Mouse (Mus musculus) hindbrain, embryonic 10.5 days (tissue): ENCODE data around the gene Clcnka. TPM values are rescaled to one million over a fixed set of nuclear protein-coding genes. Genes with fewer than 3 reads are reported as not detected.
A peak's percentile ranks its signal among the peaks of the same experiment; 100 is the strongest.

Source experiments
- DNase-seq: peaks from one replicate; pipeline ENCODE4 v3.0.0-alpha.2; 2017; ENCODE audit warnings: low spot score
- H3K27ac ChIP-seq: fragments of 300-500 bp; sonication (generic); 2 replicates; pipeline ENCODE4 v1.5.1; 2016; ENCODE audit warnings: mild to moderate bottlenecking, moderate library complexity
- H3K27me3 ChIP-seq: fragments of 300-500 bp; sonication (generic); 2 replicates; pipeline ENCODE4 v1.6.1; 2016; ENCODE audit warnings: mild to moderate bottlenecking; ENCODE audit not compliant: poor library complexity, insufficient read depth, severe bottlenecking
- H3K36me3 ChIP-seq: fragments of 300-500 bp; sonication (generic); 2 replicates; pipeline ENCODE4 v1.6.1; 2016; ENCODE audit warnings: mild to moderate bottlenecking, moderate library complexity
- H3K4me1 ChIP-seq: fragments of 300-500 bp; sonication (generic); replicated peaks from 2 replicates; pipeline ENCODE4 v1.6.1; 2016; ENCODE audit warnings: mild to moderate bottlenecking
- H3K4me3 ChIP-seq: fragments of 300-500 bp; sonication (generic); 2 replicates; pipeline ENCODE4 v1.5.1; 2016; ENCODE audit warnings: mild to moderate bottlenecking, moderate library complexity
- H3K9me3 ChIP-seq: fragments of 300-500 bp; sonication (generic); 2 replicates; pipeline ENCODE4 v1.6.1; 2016; ENCODE audit warnings: mild to moderate bottlenecking, moderate library complexity
- WGBS: fragments of 180-500 bp; shearing (Covaris S2); methylation state at CpG from one replicate; pipeline ENCODE4 v1.1.7; 2016; 5-methylcytosine and 5-hydroxymethylcytosine counted together
- polyA plus RNA-seq: library from polyadenylated mRNA; unstranded; fragments of >200 nt; fragmentation: Nextera tagmentation; extraction: Ambion mirVana; gene quantifications from 2 replicates; pipeline ENCODE4 v1.2.1, GENCODE M21; 2016

The Clcnka gene
- polyA plus RNA-seq, 1 experiment from 2014 or later, result 0.33 TPM

DNA sequence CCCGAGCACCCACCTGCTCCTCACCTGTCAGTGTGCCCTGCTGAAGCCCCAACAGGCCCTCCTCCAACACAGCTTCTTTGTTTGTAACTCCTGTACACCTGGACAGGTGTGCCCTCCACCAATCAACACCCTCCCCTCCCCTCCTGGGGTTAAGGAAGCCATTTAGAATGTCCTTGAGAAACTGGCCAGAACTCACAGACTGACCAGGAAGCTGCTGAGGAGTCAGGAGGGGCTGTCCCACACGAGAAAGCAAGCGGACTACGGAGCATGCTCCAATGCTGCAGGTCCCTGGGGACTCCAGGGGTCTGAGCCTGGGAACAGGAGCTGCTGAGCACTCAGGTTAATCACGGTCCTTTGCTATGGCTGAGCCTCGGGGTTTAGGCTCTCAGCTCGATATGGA is 17.4 kb upstream of the Clcnka start, which contains the start of gene Clcnkb:
Clcnkb (minus strand) TSS at position 91 of the 400 bp plus-strand sequence.
- H3K27me3 ChIP-seq, result peaks cover 13% of the 10 kb centered on the region; the same call in 1 of the 2 replicates
- H3K36me3 ChIP-seq, result no peaks in the 10 kb centered on the region
- H3K27ac ChIP-seq, result no peak within 1 kb of the TSS
- 63% methylated on average over 7 of the region's 7 CpGs for WGBS
- H3K4me1 ChIP-seq, result peaks cover 17% of the 10 kb centered on the region
- no peak within 1 kb of the TSS for H3K4me3 ChIP-seq
- H3K9me3 ChIP-seq, result no peaks in the 10 kb centered on the region
- no peak for DNase-seq

DNA sequence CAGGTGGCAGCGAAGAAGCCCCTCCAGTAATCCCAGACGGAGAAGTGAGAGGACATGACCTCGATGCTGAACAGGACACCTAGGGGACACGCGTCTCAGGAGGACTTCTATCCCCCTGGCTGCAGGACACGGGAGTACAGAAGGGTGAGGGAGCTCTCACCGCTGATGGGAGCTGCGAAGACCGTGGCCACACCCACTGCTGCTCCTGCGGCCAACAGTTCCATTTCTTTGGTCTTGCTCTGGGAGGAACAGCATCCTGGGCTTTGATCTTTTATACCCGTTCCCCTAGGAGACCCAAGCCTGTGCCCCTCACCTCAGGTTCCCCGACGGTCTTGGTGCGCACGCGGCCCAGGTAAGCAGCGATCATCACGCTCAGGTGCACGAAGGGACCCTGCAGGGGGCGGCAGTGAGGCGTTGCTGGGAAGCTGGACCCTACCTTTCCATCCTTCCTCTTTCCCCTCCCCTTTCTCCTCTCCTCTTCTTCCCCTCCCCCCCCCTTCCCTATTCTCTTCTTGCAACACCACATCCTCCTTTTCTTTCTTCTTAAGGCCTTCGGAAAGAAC is 13.0 kb upstream of the Clcnka start:
- Histone ChIP-seq H3K36me3 (no peaks in the 10 kb centered on the region), H3K9me3 (no peaks in the 10 kb centered on the region), H3K4me3 (no peak overlapping the region), H3K27me3 (peaks cover 22% of the 10 kb centered on the region; the same call in 1 of the 2 replicates), H3K27ac (no peak overlapping the region), H3K4me1 (0 out of 2 replicates have a peak, but pooled peaks cover 8% of the 10 kb centered on the region)
- DNase-seq, result no peak
- WGBS, result 18% methylated on average over 22 of the region's 22 CpGs

DNA sequence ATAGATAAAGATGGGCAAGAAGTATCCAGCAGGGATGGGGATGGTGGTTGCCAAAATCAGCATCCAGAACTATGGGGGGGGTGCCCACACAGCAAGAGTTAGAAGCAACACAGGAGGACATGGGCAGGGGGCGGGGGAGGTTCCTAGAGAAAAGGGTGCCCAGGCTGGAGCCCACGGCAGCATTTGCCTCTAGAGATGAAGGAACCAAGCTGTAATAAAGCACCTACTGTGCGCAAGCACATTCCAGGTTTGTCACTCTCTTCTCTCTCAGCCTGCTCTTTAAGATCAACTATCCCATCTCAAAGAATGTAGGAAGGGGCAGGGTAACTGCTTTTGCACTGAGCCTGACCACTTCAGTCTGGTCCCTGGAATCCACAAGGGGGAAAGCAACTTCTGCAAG is 10.1 kb upstream of the Clcnka start:
- H3K27ac ChIP-seq, result no peak overlapping the region
- peaks cover 46% of the 10 kb centered on the region for H3K27me3 ChIP-seq
- no peaks in the 10 kb centered on the region for H3K36me3 ChIP-seq
- WGBS, result 79% methylated on average over 3 of the region's 3 CpGs
- H3K4me3 ChIP-seq, result no peak overlapping the region
- peaks cover 18% of the 10 kb centered on the region; the same call in 1 of the 2 replicates for H3K4me1 ChIP-seq
- no peaks in the 10 kb centered on the region for H3K9me3 ChIP-seq
- no peak for DNase-seq

DNA sequence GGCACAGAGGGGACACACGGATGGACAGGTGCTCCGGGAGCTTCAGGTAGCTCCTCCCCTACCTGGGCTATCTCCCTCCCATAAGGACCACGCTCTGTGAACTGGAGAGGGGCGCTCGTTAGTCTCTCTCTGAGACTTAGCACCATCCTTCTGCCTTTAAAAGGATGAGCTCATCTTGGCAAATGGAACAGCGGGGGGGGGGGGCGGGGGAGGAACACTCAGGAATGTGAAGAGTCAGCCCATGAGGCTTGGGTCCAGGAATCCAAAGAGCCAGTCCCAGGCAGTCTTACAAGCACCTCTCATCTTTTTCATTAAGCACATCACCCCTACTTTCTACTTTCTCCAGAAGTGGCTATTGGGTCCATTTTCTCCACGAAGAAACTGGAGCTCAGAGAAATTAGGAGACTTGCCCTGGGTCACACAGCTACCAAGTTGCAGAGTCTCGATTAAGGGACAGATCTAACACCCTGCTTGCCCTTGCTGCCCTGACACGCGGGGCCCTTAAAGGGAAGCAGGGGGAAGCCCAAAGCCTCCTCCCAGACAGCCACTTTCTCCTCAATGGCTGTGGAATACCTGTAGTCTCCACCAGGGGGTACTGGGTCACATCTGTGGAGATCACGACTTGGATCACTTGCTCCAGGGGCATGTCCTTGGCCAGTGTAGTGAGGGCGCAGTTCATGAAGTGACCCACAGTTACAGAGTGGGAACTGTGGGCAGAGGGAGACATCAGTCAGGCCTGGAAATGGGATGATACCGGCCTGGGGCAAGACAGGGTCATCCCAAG is 8.2 kb upstream of the Clcnka start:
- no peaks in the 10 kb centered on the region for H3K36me3 ChIP-seq
- peaks cover 21% of the 10 kb centered on the region; the same call in 1 of the 2 replicates for H3K4me1 ChIP-seq
- 47% methylated on average over 14 of the region's 14 CpGs for WGBS
- H3K9me3 ChIP-seq, result no peaks in the 10 kb centered on the region
- no peak overlapping the region for H3K4me3 ChIP-seq
- H3K27me3 ChIP-seq, result peaks cover 46% of the 10 kb centered on the region
- peak; percentile 33 for DNase-seq
- no peak overlapping the region for H3K27ac ChIP-seq

DNA sequence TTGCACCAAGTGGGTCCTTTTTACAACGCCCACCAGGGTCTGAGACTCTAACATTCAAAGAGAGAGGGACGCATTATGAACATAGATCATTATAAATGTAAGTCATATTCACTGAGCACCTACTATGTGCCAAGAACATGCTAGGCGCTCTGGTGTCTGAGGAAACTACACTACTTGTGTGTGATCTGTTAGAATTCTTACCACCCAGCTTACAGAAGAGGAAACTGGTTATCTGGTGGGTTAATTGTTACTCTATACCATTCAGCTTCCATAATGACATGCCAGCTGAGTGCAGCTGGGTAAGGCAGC is 6.7 kb upstream of the Clcnka start:
- H3K4me3 ChIP-seq, result no peak overlapping the region
- no peaks in the 10 kb centered on the region for H3K9me3 ChIP-seq
- H3K36me3 ChIP-seq, result no peaks in the 10 kb centered on the region
- DNase-seq, result no peak
- WGBS, result 93% methylated on average over 3 of the region's 3 CpGs
- H3K27me3 ChIP-seq, result peaks cover 34% of the 10 kb centered on the region
- peaks cover 16% of the 10 kb centered on the region for H3K4me1 ChIP-seq
- H3K27ac ChIP-seq, result no peak overlapping the region

DNA sequence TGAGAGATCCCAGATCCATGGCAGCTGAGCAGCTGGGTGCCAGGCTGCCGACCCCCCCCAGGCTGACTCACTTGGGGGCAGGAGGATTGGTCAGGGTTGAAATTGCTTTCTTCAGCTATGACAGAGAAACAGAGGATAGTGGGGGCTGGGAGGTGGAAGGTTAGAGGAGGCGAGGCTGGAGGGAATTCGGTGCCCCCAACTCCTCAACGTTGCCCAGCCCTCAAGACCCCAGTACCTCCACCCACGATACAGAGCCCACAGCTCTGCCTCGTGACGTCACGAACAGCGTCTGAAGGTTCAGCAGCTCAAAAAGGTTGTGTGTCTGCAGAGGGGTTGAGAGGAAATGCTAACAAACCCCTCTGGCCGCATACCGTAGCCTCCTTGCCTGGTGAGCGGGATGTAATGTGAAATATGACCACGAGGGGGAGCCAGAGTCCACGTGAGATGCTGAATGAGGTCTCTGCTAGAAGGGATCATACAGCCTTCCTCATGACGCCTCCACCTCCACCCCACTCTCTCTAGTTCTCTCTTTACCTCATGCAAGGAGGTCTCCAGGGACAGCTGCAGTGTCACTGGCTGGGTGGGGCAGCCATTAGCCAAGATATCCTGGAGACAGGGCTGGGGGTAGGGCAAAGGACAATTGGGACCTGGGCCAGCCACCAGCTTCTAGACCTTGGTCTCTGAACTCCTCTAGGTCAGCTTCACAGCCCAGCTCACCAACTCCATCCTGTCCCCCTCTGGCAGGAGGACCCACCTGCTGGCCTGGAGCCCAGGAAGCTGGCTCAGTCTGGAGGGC is 6.2 kb upstream of the Clcnka start:
- peak; percentile 89 for DNase-seq
- H3K36me3 ChIP-seq, result no peaks in the 10 kb centered on the region
- peaks cover 16% of the 10 kb centered on the region for H3K4me1 ChIP-seq
- H3K27ac ChIP-seq, result no peak overlapping the region
- H3K27me3 ChIP-seq, result peaks cover 33% of the 10 kb centered on the region
- H3K4me3 ChIP-seq, result no peak overlapping the region
- no peaks in the 10 kb centered on the region for H3K9me3 ChIP-seq
- 14% methylated on average over 15 of the region's 15 CpGs for WGBS

DNA sequence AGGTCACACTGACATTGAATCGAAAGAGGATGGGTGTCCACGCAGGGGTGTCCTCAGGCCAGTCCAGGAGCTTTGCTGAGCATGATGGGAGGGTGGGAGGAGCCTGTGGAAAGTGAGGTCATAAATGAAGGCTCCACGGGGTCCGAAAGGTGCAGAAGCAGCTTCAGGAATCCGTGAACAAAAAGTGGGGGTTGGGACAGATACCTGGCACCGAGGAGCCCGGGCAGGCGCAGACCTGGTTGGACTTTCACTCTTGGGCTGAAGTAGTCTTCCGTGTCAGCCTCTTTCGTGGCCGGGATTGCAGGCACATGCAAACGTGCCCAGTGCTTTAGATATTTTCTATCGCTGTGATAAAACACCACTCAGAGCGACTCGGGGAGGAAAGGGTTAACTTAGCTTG is 1.6 kb upstream of the Clcnka start:
- H3K4me3 ChIP-seq, result no peak overlapping the region
- no peak overlapping the region for H3K27ac ChIP-seq
- H3K36me3 ChIP-seq, result no peaks in the 10 kb centered on the region
- no peak for DNase-seq
- peaks cover 38% of the 10 kb centered on the region for H3K27me3 ChIP-seq
- H3K4me1 ChIP-seq, result peaks cover 22% of the 10 kb centered on the region
- 87% methylated on average over 15 of the region's 15 CpGs for WGBS
- no peaks in the 10 kb centered on the region for H3K9me3 ChIP-seq

DNA sequence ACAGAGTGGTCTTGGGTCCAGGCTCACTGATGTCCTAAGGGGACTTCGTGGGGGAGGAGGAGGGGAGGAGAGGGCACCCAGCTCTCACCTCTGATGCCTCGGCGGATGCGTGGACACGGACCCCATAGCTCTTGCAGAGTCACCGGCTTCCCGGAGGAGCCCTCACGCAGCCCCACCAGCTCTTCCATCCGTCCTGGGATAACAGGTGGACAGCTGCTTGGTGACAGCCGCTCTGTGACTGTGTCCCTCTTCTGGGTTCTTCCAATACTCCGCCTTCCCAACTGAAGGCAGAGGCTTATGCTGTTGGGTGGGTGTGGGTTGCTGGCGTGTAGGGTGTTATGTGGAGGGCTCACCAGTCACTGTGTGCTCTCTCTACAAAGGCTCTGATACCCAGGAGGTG is 663 bp downstream of the Clcnka start:
- Histone ChIP-seq H3K4me3 (no peak overlapping the region), H3K36me3 (no peaks in the 10 kb centered on the region), H3K9me3 (no peaks in the 10 kb centered on the region), H3K27me3 (peaks cover 41% of the 10 kb centered on the region), H3K27ac (0 out of 2 replicates have a peak overlapping the region, but pooled peaks have one; percentile 1), H3K4me1 (peaks cover 16% of the 10 kb centered on the region)
- 79% methylated on average over 12 of the region's 12 CpGs for WGBS
- no peak for DNase-seq

DNA sequence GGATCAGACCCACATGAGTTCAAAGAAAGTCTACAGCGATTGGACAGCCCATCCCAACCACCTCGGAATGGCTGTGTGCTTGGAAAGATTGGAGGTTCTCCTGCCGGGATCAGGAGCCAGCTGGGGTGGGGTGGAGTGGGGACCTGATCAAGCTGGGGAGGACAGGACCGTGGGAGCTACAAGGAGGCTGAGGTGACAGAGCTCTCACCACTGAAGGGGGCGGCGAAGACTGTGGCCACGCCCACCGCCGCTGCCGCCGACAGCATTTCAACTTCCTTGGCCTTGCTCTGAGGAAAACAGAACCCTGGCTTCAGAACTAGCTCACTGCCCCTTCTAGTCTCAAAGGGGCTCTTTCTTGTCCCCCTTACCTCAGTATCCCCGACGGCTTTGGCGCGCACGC is 3.8 kb downstream of the Clcnka start:
- Histone ChIP-seq H3K4me3 (peak overlapping the region; percentile 11; the same call in 1 of the 2 replicates), H3K4me1 (peaks cover 22% of the 10 kb centered on the region), H3K36me3 (no peaks in the 10 kb centered on the region), H3K27me3 (peaks cover 46% of the 10 kb centered on the region), H3K27ac (no peak overlapping the region), H3K9me3 (no peaks in the 10 kb centered on the region)
- no peak for DNase-seq
- 19% methylated on average over 16 of the region's 16 CpGs for WGBS

DNA sequence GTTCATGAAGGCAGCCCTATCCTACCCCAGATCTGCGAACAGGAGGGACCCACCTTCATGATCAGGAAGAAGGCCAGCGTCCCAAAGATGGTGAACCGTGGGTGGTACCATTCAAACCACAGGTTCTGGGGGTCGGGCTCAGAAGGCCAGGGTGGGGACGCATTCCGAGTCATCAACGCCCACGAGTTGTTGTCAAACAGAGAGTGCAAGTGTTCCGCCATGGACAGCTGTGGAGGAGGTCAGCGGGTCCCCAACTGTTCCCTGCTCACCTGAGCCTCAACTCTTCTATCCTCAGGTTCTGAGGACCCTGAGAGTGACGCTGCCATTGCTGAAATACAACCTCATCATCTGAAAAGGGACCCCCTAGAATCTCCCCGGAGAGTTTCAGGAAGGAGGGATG is 7.2 kb downstream of the Clcnka start:
- no peak overlapping the region for H3K4me3 ChIP-seq
- H3K4me1 ChIP-seq, result peaks cover 24% of the 10 kb centered on the region
- DNase-seq, result no peak
- H3K36me3 ChIP-seq, result no peaks in the 10 kb centered on the region
- WGBS, result 73% methylated on average over 12 of the region's 12 CpGs
- H3K9me3 ChIP-seq, result no peaks in the 10 kb centered on the region
- peaks cover 36% of the 10 kb centered on the region for H3K27me3 ChIP-seq
- H3K27ac ChIP-seq, result no peak overlapping the region

DNA sequence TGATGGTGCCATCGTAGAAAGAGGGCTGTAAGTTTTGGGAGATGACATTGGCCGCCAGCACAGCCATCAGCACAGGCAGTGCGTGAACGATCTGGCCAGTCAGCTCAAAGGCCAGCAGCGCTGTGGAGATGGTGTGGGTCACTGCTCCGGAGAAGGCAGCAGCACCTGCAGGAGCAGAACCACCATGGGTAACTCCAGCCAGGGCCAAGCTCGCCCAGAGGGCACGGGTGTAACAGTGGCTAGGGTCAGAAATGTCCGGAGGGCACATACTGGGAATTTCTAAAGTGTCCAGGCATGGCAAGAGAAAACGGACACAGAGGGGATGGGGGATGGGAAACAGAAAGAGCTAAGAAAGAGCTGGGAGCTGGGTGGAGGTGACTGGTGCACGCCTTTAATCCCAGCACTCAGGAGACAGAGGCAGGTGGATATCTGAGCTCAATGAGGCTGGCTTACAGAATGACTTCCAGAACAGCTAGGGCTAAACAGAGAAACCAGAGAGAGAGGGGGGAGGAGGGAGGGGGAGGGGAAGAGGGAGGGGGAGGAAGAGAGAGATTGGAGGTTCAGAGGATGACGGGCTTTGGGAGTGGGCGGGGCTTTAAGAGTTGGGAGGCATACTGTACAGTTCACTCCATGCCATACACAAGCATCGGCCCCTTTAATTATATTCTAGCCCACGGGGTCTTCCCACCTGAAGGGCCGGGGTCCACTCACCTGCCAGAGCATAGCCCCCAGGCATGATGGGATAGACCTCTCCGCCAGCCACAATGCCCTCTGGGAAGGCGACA is 9.0 kb downstream of the Clcnka start:
- Histone ChIP-seq H3K36me3 (no peaks in the 10 kb centered on the region), H3K9me3 (no peaks in the 10 kb centered on the region), H3K4me1 (peaks cover 25% of the 10 kb centered on the region), H3K27ac (no peak overlapping the region), H3K27me3 (peaks cover 27% of the 10 kb centered on the region), H3K4me3 (no peak overlapping the region)
- no peak for DNase-seq
- WGBS, result 74% methylated on average over 18 of the region's 18 CpGs

DNA sequence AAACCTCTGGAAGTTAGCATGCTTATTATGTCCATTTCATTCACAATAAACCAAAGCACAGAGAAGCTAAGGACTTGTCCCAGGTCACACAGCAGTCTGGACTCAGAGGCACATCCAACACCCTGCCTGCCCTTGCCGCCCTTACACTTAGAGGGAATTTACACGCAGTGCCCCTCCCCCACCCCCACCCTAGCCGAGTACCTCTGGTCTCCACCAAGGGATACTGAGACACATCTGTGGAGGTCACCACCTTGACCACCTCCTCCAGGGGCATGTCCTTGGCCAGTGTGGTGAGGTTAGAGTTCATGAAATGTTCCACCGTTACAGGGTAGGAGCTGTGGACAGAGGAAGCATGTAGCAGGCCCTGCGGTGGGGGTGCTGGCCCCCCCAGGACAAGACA is 10.6 kb downstream of the Clcnka start:
- Histone ChIP-seq H3K36me3 (no peaks in the 10 kb centered on the region), H3K4me3 (no peak overlapping the region), H3K27me3 (peaks cover 30% of the 10 kb centered on the region), H3K9me3 (no peaks in the 10 kb centered on the region), H3K27ac (no peak overlapping the region), H3K4me1 (peaks cover 33% of the 10 kb centered on the region)
- WGBS, result 64% methylated on average over 5 of the region's 5 CpGs
- no peak for DNase-seq
